Mouse (Mus musculus) left cerebral cortex, adult 8-10 months (tissue): ENCODE measurements around the gene Cdh12. TPM values are rescaled to one million over a fixed set of nuclear protein-coding genes. Genes with fewer than 3 reads are reported as not detected.
"Not testable (repeated sequence)": the region's sequence is repeated elsewhere in the genome, so short reads cannot be mapped to it uniquely, and the experiment has no call there.

ENCODE experiments used
- DNase-seq, 2 experiments: peaks; one replicate each; pipeline ENCODE4 v3.0.0; 2022; ENCODE audit warnings: low spot score in 2 of 2
- total RNA-seq, 4 experiments: library from RNA; stranded (reverse); gene quantifications; 2 replicates each; pipeline ENCODE4 v1.2.4; 2022

The Cdh12 gene
- 10 to 100 TPM; 32.9 to 44.3 (median 35.8) TPM for total RNA-seq

DNA sequence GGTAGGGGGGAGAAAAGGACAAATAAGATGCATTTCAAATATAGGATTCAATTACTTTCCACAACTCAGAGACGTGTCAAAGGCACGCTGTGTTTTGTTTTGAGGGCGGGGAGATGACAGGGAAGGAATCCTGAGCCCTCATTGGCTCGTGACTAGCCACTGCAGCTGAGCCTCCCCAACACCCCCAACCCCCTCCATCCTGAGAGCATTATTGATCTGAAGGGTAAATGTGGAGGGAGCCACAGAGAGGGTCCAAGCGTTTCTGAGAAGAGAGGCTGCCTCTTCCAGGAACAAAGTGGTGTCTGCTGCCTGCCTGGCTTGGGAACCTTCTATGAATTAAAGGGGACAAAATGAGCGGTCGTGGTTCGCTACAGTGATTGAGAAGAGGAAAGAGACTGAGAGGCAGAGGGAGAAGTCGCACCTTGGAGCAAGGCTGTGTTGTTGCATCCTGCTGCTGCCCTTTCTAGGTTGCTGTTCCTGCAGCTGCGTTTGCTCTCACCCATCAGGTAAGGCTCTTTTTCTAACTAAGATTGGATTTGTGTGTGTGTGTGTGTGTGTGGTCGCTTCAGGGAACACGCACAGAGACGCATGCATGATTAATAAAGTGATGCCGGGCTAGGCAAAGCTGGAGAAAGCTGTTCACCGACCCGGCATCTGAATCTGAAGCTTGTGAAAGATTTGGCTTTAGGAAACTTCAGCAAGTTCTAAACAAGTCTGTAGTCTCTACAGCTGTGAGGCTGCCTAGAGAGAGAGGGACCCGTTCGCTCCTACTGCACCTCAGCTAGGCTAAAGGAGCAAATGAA lies at the start of gene Cdh12:
TSS of gene Cdh12 (plus strand) at position 405 of the 803 bp plus-strand sequence.
- DNase-seq, result peak; percentile 21 to 30

DNA sequence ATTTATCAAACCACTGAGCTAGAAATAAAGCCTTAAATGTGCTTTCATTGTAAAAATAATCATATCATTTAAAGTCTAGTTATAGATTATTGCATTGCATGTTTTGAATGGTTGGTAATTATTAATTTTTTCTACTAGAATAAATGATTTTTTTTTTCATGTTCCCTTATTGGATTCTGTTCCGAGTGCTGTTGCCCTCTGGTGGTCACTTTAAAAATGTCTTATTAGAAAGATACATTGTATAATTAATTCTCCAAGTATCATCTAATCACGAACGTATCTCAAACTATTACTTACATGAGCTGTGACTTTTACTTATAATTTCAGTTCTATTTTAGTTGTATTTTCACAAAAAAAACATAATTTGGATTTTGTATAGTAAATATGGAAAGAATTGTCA lies 45.5 kb upstream of the Cdh12 start:
- no peak for DNase-seq

DNA sequence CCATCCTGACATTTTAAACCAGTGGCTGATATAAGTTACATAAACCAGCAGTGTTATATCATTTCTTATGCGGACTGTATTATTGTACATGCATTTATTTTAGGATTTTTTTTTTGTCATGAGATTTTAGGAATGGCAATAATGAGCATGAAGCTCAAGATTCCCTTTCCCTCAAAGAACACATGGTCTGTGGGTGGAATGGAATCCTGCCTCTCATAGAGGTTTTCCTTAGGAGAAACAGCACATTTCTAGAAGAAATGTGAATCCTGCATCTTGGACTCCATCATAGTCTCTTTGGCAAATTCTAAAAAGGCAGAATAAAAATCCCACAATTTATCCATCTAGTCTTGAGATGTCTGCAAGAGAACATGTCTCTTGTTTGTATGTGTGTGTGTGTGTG lies 35.7 kb upstream of the Cdh12 start:
- no peak for DNase-seq

DNA sequence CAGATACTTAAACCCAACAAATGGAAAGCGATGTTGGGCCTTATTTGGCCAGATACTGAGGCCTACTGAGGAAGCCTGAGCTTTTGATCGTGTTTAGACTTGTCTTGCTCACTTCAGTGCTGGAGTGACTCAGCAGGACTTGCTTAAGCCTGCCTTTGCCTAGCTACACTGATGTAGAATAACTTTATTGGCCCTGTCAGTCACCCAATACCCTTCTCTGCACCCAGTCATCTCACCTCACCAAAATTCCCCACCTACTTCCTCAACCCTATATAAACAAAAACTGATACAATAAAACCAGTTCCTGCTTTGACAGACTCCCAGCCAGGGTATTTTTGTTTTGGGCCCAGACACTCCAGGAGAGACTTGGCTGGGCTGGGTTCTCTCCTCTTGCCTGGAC lies 12.7 kb upstream of the Cdh12 start:
- no peak for DNase-seq

DNA sequence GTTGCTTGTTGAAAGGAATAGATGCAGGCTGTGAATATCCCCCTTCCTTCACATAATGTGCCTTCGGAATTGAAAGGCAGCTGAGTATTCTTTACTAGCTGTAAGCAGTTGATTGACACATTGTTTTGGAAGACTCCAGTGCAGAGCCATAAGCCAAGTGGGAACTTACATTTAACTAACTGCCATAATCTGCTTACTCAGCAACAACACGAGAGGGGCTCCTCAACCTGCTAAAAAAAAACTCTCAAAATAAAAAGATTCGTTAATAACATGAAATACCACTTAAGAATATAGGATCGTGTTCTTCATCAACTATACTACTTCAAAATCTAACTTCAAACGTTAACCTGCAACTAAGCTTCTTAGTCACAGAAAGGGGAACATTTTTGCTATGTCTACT lies 1.5 kb downstream of the Cdh12 start:
- no peak for DNase-seq

DNA sequence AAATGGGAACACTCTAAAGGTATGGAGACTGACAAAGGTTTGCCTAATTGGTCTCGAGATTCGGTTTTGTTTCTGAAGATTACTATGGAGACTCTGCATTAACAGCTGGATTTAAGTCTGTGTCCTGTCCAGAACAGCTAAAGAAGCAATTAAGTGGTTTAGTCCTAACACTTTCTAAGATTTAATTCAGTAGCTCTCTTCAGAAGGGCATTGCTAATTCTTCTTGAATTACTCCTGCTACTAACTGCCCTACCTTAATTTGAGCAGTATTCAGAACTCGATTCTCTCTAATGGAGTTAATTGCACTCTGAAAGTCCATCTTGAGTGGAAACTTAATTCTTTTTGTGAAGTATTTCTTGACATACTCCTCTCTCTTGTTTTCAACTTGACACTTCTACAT lies 9.4 kb downstream of the Cdh12 start:
- no peak for DNase-seq

DNA sequence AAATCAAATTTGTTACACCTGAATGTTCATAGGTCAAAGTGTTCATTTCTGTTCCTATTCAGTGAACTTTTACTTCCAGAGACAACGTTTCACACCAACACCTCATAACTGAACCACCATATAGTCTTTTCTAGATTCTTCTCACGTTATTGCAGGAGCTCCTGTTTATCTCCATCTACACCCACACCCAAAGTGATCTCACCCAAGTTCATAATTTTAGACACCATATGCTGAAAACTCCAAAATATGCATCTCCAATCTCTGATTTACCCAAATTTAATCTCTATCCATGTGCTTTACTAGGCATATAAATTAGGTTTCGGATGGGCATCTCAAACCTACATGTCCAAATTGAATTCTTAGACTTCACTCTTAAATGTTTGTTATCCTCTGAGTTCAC lies 13.4 kb downstream of the Cdh12 start:
- no peak for DNase-seq

DNA sequence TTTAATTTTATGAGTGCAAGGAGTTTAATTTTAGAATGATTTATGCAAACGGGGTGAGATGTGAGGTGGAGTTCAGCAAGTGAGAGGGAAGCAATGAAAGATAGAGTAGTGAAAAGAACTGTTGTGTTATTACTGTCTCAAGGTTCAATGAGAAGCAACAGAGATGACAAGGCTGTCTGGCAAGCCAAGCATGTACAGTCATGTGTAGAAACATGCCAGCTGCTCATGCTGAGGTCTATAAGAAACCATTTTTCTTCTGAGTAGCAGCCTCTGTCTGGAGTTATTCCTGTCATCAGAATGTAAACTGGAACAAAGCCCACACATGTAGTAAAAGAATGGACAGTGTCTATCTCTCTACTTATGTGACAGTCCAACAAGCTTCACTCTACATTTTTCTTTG lies 14.5 kb downstream of the Cdh12 start:
- no peak for DNase-seq

DNA sequence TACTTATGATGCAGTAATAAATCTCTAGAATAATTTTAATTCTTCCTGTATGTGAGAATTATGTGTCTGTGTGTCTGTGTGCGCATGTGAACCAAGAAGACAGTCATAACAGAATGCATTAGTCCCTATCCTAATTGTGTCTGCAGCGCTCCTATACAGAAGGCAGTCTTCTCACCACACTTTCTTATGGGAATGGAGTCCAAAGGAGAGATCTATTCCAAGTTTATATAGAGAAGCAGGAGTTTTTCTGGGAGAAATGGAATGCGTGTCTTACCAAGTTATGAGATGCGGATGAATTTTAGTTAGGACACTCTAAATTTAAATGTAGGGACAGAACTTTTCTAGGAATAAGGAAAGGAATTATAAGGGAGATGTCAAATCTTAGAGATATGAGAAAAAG lies 101.9 kb downstream of the Cdh12 start:
- no peak for DNase-seq

DNA sequence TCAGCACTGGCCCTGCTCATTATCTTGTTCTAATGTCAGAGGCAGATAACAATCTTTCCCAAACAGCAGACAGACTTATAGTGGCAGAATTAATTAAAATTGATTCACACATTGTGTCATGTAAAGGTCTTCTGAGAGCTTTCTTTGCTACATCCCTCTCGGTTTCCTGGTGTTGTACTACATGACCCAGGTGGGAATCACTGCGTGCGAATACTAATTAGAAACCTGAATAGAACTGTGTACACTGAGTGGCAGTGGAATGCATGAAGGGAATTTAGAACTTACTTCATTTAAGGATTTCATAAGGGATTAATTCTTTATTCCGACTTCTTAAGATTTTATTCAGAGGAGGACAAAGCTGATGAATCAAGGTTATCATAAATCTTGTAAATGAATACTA lies 121.9 kb downstream of the Cdh12 start:
- DNase-seq, result no peak

DNA sequence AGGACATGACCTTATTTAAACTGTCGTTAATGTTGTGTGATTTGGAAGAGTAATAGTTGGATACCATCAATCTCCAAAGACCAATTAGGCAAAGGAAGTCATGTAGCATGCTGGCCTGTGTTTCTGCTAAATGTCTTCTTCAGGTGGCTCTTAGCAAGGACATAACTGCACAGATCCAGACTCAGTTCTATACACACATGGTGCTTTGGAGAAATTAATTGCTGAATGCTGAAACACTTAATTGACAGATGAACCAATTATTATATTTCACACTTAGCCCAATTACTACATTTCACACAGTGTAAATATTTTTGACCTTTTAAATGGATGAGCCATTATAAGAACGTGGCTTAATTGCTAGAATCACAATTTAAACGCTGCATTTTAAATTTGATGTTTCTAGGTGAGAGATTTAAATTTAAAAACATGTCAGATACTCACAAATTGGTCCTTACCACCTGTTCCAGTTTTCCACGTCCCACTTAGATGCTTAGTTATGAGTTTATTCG lies 133.6 kb downstream of the Cdh12 start:
- DNase-seq, result no peak

DNA sequence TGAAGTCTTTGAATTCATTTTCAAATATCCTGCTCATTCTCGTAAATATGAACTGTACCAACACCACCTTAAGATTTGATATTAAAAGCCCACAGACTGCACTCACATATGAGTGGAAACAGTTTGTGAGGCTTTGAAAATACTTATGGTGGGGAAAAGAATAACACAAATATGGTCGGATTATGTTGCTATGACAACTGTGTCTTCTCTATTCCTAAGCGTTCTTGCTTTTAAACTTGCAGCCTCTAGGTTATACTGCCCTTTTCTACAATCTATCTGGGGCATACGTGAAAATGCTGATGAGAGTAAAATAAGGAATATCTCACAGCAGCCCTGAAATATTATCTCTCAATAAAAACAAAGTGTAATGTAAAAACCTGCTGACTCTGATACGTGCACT lies 142.5 kb downstream of the Cdh12 start:
- DNase-seq, result no peak

DNA sequence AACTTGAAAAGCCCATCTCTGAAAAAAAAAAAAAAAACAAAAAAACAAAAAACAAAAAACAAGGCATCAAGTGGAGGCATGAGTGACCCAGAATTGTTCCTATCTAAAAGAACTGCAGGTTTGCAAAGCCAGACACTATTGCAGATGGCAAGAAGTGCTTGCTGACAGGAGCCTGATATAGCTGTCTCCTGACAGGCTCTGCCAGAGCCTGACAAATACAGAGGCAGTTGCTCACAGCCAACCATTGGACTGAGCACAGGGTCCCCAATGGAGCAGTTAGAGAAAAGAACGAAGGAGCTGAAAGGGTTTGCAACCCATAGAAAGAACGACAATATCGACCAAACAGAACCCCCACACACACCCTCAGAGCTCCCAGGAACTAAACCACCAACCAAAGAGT lies 156.7 kb downstream of the Cdh12 start:
- not testable (repeated sequence) for DNase-seq

DNA sequence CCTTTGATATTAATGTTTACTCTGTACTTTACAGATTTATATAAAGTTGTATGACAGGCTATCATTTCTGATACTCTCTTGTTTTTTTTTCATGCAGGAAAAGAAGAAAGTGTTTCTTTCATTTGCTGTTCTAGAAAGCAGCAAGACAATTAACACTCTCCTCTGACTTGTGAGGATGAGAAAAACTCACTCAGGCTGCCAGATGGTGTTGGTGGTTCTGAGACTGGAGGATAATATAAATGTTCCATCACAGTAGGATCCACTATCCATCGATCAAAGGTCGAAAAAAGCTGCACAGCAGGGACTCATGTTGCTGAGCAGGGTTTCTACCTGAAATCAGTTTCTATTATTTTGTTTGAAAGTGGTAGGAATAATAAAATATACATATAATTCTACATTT lies 185.5 kb downstream of the Cdh12 start:
- peak in 1 of 2 experiments; percentile 19 for DNase-seq

DNA sequence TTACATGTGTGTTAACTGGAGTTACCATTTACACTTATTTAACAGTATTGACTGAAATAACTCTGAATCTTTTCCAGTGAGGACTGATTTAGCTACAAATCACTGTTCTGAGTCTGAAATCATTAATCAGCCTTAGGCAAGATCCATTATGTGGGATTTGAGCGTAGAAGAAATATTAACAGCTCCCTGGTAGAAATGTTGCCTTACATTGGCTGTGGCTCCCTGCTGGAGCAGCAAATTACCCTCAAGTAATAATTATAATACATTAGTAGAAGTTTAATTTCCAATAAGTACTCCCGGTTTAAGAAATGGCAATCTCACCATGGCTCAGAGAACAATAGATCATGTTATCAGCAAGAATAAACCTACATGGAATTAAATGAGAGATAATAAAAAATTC lies 190.1 kb downstream of the Cdh12 start:
- no peak for DNase-seq

DNA sequence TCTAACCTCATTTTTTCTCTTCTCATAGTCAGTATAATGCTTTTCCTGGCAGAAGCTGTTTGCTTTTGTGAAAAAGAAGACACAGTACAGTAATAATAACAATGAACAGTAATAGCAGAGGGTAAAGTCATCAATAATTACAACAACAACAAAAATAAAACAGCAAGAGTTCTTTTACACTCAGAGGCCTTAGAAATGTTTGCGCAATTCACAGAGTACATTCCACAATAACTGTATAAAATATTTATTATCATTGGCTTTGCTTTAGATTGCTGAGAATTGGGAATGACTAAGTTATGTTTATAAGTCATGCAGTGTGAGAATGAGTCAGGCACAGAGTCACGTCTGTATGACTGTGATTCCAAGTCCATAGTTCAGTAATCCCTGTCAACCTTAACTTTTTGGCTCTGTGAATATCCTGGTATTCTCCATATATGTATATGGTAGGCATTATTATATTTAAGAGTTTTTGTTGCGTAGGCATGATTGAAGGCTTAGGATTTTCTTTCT lies 193.9 kb downstream of the Cdh12 start:
- DNase-seq, result no peak

DNA sequence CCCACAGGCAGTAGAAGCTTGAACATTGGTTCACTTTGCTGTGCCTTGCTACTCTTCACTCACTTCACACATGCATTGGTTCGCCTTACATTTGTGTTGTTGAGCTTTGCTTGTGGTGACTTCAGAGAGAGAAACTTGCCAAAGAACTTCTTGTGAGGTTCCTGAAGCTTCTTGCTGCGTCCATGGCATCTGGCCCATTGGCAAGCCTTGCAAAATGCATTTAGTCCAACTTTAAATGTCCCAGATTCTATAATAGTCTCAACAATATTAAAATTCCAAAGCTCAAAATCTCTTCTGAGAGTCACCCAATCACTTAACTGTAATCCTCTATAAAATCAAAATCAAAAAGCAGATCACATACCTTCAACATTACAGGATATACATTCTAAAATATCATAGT lies 211.2 kb downstream of the Cdh12 start:
- no peak for DNase-seq

DNA sequence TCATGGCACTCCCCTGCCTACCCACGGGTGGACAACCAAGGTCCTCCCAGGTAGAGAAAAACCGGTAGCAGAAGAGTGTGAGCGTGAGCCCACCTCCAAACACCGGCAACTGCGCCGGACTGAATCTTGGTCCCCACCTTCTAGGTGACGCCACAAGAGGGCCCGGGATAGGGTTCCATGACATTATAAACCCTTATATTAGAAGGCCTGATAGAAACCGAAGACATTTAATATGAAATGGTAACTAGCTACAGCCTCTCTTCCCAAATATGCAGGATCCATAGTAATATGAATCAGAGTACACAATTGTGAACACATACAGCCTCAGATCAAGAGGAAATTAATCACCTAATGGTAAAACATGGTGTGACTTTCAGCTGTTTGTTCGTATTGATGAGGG lies 217.6 kb downstream of the Cdh12 start, which contains the start of gene Acot10:
TSS of gene Acot10 (minus strand) at position 101 of the 400 bp plus-strand sequence.
- DNase-seq, result no peak

DNA sequence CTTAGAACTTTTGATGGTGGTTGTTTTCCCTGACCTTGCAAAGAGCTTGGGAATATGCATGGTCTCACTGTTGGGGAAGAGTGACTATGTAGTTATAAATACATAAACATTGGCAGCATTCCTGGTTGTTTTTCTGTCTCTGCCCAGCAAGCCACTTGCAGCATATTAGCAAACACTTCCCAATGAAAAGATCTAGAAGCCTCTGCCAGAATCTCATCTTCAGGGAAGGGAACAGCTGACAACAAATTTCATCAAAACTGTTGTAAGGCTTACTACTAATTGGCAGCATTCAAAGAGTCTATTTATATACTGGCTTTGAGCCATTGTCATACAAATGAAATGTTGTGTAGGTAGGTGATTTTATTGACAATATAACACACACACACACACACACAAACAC lies 218.3 kb downstream of the Cdh12 start:
- no peak for DNase-seq

DNA sequence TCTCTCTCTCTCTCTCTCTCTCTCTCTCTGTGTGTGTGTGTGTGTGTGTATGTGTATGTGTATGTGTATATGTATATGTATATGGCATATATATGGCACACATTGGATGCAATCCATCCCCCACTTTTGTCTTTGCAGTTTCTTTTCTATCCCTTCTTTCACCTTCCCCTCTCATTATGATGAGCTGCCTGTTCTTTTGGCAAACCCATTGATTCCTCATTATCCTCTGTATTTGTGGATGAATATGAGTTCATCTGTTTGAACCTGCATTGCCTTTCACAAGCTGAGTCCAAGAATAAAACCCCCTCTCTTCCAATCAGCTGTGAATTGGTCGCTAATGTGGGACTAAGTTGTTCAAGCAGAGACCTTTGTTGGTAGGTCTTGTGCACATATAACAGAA lies 218.9 kb downstream of the Cdh12 start:
- DNase-seq, result no peak

DNA sequence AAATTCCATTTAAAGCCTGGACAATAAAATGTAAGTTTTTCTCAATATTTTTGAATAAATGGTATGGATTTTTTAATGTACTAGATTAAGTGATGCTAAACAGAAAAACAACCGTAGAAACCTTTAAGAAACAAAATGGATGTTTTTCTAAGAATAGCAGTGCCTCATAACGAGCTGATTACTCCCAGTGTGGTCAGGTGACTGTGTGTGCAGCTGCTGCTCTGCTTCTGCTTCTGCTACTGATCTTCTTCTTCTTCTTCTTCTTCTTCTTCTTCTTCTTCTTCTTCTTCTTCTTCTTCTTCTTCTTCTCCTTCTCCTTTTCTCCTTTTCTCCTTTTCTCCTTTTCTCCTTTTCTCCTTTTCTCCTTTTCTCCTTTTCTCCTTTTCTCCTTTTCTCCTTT lies 220.4 kb downstream of the Cdh12 start:
- not testable (repeated sequence) for DNase-seq

DNA sequence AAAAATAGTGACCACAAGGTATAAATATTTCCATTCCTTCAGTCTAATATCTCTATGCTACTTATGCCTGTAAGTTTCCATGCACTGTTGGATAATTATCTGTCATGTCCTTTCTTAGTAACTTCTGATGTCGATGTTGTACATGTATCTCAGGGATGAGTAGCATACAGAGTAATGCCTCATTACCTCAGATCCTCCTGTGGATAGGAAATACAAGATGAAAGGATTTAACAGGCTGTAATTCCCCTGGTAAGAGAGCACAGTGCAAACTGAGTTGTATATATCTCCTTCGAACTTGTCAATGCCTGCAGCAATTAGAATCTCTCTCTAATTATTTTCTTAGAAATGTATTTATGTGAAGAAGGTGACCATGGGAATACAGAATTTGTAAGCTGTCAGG lies 233.7 kb downstream of the Cdh12 start:
- no peak for DNase-seq

DNA sequence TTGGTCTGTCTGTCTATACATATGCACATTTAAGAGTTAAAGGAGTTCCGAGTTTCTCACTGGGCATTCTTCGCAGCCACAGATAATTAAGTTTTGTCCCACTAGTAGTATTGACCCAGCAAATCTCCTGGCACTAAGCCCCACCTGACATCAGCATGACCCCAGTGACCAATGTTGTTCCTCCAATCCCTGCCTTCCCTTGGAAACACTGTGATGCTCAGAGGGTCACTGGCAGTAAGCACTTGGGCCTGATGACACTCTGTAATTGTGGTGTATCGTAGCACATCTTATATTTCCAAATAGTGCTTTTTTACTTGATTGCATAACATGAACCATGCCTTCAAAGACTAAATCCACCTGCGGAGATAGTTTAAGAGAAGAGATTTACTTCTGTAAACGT lies 235.1 kb downstream of the Cdh12 start:
- DNase-seq, result no peak
